Mouse (Mus musculus) adrenal gland, adult 2 months (tissue): ENCODE results near the gene Grik4. TPM values are rescaled to one million over a fixed set of nuclear protein-coding genes. Genes with fewer than 3 reads are reported as not detected.

Experiments used
- DNase-seq: peaks from one replicate; pipeline ENCODE4 v3.0.0; 2021
- polyA plus RNA-seq: library from polyadenylated mRNA; depleted of rRNA; stranded (reverse); fragments of >200 nt; gene quantifications from 2 replicates; pipeline ENCODE4 v1.2.3, GENCODE M21; 2012
- total RNA-seq, 2 experiments: library from RNA; stranded (reverse); gene quantifications; 2 replicates each; pipeline ENCODE4 v1.2.3; 2021

The Grik4 gene
- total and polyA plus RNA-seq, 3 experiments = 1.2 to 2.5 (median 1.6) TPM

DNA sequence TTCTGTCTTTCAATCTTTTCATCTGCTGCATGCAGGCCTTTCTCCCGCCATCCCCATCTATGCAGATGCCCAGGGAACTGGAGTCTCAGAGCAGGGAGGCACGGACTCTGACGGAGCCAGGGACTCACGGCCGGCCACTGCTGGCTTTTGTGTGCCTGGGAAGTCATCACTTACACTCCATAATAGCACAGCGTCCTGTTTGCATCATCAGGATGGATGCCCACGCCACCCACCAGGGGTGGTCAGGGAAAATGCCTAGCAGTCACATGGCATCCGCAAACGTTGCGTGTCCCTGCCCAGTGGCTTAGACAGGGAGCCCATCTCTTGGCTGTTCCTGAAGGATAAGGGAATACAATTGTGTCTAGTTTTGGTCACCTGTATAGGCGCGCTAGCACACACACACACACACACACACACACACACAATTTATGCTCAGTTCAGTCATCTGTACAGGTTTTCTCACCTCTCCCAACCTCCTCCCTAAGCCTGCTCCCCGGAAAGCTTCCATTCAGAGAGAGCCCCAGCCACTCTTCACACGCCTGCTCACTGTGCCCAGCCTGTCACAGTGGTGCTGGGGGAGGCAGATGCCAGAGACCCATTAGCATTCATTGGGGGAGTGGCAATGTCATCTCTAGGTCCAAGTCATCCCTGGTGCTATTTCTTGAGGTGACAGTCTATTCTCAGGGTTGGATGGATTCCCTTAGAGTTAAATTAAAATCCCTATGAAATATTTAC, 370.5 kb downstream of the Grik4 start:
- DNase-seq = no peak

DNA sequence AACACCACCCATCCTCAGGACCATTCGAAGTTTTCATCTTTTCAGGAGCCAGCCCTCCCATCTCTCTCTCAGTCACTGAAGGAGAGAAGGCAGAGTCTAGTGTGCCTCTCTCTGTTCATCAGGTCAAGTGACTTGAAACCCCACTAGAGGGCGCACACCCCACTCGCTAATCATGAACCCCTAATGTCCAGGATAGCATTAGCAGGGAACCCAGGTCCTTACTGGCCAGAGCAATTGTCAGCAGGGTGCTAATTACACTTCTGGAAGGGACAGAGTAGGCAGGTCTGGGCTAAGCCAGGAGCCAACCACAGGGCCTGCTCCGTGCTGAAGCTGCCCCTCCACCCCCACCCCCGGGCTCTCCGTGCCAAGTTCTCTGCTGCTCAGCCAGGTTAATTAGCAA, 371.1 kb downstream of the Grik4 start:
- peak; percentile 58 for DNase-seq

DNA sequence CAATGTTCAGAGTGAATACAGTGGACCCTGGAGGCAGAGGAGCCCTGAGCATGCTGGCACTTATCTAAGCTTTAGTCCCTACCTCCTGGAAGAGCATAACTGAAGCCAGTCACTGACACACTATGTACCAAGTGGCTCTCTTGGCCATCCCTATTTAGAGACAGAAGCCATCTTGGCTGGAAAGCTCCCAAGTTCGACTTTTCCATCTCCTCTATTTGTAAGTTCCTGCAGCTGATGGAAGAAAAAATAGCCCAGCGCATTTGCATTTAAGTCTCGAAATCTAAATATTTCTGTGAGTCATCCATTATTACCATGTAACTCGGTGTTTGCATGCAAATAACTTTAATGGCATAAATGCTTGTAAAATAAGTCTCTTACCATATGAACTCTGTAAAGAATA, 378.4 kb downstream of the Grik4 start:
- DNase-seq = no peak

DNA sequence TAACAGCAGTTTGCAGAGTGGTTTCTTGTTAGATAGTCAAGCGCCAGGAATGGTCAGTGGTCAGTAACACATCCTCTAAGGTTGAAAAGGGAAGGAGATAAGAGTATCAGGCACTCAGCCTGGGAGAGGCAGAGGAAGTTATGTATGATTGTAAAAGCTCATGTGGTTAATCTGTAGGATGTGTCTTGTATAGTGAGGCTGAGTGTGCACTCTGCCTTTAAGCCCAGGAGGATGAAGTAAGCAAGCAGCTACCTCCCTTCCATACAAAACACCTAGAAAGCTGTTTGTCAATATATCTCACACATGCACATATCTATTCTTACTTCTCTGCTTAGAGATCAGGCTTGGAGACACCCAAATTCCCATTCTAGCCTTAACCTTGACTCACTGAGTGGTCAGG, 389.1 kb downstream of the Grik4 start:
- no peak for DNase-seq

DNA sequence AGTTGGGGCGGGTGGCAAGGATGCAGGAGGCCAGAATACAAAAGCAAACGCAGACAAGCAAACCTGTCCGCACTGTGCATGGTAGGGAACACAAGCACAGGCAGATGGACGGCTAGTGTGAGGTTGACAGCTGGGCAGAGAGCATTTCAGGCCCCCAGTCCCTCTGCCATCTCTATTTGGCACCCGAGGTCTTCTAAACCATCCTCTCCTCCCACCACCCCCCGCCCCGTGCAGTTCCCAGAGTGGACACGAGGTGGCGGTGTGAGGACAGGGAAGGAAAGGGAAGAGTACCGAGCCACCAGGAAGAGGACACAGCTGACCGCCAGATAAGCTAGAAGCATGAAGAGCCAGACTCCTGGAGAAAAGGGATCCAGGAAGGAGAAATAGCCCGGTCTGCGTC, 394.2 kb downstream of the Grik4 start:
- peak; percentile 64 for DNase-seq

DNA sequence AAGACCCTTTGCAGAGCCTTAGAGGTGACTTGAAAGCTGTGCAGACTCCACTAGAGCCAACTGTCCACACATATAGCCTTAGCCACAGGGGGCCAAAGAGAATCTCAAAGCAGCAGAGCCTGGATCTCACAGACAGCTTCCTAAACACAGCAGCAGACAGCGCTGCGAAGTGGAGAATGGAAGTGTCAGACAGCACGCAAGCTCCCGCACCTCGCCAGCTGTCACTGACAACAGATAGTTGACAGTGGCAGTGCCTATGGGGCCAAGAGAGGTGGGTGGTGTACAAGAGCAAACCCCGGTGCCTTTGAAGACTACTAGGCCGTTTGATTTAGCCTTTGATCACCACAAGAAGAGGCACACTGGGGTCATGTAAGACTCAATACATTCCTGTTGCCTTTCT, 395.3 kb downstream of the Grik4 start:
- no peak for DNase-seq

DNA sequence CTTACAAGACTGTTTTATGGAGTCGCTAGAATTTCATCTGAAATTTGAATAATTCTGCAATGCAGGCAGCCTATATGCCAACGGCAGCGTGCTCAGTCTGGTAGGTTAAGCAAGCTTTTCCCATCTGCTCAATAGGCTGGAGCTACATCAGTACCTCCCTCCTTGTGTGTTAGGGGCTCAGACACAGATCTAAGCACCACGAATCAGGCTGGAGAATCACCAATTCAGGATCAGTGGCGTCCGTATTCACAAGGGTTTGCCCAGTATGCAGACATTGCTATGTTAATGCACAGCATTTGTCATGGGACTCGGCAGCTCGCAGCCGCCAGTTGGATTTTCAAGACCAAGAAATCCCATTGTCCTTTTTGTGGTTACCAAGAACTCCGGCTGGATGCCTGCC, 399.8 kb downstream of the Grik4 start:
- no peak for DNase-seq

DNA sequence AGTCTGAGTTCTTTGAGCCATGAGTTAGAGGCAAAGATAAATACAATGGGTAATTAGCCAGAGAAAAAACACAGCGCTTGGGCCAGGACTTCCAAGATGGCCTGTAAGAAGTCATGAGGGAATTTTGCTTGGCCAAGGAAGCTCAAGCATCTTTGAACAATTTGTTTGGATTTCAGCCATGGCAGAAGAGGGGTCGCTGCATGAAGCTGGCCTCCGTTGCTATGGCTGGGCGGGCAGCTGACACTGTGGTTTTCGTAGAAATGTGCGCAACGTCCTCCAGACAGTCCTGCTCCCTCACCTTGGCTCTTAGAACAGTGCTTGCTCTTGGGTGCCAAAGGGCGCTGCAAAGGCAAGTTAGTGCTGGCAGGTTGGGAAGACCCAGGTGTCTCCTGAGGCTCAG, 410.8 kb downstream of the Grik4 start:
- no peak for DNase-seq

DNA sequence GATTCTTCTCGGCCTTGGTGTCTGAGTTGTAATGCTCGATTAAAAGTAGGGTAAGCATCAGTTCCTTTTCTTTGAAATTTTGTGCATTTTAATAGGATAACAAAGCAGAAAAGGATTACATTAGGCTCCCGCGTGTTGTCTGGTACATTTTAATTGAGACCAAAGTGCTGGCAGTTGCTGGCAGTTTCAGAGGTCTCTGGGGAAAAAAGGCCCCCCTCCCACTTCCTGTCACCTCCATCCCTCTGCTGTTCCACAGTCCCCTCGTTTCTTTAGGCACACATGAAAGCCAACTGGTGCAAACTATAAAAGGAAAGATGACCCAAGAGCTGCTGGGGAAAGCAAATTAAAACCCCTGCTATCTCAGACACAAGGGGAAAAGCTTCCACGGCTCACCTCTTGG, 411.3 kb downstream of the Grik4 start:
- DNase-seq = no peak

DNA sequence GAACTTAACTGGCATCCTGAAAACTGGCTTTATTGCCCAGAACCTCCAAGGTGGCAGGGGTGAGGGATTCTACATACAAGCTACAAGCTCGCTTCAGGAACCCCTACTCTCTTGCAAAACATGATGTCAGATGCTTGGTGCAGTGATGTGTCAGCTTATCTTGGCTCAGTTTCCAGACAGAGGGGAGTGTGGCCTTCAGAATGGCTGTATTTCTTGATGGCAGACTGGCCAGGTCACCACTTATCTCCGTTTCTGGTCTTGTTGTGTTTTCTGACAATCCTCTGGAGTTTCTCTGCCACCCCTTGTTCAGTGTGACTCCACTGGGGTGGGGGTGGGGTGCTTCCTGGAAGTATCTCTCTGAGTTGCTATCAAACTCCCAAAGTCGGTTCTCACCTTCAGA, 412.3 kb downstream of the Grik4 start:
- peak; percentile 55 for DNase-seq

DNA sequence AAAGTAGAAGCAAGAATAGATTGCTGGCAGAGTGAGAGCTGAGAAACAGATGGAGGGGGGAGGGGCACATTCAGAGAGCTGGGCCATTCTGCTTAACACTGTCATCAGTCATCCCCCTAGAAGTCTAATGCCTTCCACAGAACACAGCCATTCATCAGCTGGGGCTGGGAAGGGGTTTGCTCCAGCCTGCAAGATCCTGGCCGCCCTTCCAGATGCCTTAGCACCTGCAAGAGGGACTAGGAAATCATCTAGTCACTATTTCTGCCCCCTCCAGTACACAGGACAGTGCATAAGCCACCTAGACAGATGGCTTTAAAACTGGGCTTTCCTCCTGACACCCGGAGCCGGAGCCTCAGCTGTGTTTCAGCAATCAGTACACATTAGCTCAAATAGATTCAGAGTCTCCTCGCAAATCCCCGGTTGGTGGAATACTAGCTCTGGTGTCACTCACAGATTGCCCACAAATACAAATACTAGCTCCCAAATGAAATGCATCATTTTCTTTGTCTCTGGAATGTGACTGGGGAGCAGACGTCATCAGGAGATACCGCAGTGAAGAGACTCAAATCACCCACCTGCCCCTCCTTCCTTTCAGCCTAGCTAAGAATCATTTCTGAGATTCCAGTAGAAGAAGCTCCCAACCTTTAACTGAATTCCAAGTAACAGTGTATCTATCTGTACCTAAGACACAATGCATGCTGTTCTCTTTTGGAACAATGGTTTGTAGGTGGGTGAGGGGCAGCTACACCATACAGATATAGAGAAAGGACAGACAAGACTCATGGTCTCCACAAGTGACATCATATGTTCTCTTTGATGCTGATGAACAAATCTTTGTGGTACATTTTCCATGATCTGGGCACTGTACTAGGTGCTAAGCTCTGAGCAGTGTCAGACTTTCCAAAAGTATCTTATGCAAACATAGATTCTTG, 413.8 kb downstream of the Grik4 start:
- DNase-seq = no peak

DNA sequence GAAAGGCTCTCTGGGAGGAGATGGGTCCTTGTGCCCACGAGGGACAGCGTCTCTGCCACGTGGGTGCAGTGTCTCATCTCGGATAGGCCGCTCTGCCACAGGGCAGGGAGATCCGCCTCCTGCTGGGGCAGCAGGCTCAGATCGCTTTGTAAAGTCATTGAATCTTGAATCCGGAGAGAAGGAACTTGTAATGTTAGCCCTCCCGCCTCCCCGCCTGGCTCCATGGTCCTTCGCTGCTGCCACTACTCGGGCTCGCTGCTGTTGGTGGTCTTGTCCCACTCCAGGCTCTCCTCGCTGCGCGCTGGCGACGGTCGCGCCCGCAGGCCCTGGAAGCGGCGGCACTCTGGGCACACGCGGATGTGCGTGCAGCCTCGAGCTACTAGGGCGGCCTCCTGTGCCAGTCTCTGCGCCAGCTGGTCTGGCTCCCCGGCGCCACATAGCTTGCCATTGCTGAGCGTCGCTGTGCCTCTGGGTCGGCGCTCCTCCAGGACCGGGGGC, 423.7 kb downstream of the Grik4 start:
- DNase-seq = peak; percentile 73

DNA sequence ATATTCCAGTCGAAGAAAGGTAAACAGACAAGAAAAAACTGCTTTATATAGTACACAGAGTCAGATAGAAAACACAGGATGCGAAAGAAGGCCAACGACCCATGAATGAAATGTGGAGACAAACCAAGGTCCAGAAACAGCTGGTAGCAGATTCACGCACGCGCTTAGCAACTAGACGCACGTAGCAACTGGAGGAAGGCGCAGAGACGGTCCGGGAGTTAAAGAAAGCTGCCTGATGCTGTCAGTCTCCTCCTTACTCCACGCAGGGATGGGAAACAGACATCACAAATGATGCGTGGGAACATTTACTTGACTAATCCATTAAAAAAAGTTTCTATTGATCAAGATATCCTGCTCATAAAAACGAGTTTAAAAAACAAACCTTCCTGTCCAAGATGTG, 426.1 kb downstream of the Grik4 start:
- no peak for DNase-seq

DNA sequence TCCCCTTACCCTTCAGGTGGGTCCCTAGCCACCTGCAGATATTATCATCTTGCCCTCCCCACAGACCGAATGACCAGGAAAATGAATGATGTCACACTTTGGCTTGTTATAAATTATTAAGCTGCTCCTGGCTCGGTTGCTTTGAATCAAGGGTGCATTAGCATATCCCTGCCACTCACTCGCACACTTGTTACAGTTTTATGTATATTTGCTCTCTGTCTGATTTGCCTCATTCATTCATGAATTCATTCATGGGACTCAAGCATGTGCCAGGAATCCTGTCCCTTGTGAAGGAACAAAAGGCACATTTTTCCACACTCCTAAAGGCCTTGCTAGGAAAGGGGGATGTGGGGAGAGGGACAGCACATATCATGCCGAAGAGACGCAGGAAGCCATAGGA, 431.1 kb downstream of the Grik4 start:
- no peak for DNase-seq

DNA sequence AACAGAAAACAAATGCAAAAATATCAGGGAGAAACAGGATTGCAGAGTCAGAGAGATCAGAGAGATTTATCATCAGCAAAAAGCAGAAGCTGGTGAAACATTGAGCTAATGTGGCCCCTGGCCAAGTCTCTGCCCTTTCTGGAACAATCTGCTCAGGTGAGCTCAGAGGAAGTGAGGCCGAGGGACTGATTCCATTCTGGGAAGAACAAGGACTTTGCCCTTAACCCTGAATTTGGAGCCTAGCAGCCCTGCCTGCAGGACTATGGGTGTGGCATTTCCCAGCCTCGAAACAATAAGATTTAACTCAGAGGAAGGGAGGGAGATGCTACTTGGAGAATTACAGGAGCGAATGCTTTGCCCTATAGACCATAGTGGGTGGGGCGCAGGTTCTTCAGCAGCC, 432.0 kb downstream of the Grik4 start:
- DNase-seq = peak; percentile 6

DNA sequence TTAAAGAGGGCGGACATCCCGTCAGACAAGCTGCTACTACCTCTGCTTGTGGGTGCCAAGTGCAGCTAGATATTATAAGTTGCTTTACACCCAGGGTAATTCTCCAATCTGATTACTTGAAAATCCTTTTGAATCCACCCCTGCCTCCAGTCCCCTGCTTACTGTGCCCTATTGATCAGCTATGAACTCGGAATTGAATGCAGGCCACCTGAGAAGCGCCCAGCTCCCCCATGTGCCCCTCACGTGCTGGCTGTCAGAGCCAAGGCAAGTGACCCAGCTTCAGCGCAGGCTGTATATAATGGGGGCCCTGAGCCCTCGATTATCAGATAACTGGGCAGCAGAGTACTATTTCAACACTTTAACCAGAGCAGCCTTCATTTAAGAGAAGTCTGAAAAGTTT, 436.1 kb downstream of the Grik4 start:
- DNase-seq = no peak

DNA sequence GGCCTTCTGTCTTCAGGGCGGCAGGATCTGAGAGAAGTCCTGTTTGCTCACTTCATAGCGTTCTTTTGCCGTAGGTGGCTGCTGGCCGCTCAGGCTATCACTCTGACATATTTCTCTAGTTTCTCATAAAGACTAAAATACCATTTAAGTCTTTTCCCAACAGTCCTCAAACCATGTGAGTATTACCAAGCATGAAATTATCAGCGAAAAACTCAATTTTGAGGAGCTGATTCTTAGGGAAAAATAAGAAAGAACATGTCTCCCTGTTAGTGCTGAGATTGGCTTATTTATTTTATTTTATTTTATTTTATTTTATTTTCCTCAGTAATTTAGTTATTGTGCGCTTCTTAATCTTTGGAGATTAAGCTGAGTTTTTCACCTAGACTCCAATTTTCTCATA, 436.6 kb downstream of the Grik4 start, which contains the start of gene Tbcel:
Gene Tbcel (minus strand): TSS at position 101 of the 400 bp plus-strand sequence.
- no peak for DNase-seq

DNA sequence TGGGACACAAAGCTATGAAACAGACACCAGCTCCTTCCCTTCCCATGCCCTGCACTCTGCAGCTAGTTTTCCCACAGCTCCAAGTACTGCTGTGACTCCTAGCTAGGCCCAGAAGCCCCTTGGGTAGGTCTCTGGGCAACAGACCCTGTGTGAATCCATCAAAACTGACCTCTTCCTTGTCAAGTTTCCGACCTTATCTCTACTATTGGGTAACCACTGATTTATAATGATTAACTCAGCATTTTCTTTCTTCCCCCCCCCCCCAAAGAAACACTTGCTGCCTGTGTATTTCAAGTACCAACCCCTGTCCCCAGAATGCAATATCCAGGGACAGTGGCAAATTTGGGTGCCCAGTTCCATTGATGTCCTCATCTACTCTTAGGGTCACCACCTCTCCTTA, 437.3 kb downstream of the Grik4 start:
- no peak for DNase-seq

DNA sequence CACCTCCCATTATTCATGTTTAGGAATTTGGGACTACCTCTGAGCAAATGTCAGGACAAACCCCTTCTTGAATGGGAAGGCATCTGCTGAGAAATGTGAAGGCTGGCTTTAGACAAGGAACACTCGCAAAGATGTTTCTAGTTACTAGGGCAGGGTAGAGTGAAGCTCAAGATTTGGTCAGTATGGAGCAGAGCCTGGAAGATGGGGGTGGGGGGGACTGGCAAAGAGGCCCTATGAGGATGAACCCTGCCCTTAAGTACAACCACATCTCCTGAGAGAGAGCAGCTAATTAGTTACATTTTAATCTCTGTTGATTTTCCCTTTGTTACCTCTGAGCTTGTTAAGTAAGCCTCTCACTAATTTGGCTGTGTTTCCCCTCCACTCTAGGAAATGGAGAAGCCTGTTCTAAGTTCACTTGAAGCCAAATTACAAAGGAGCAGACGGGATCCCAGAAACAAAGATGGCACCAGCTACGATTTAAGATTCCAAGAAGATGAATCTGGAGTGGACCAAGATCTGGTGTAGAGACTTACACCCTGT, 439.3 kb downstream of the Grik4 start:
- no peak for DNase-seq

DNA sequence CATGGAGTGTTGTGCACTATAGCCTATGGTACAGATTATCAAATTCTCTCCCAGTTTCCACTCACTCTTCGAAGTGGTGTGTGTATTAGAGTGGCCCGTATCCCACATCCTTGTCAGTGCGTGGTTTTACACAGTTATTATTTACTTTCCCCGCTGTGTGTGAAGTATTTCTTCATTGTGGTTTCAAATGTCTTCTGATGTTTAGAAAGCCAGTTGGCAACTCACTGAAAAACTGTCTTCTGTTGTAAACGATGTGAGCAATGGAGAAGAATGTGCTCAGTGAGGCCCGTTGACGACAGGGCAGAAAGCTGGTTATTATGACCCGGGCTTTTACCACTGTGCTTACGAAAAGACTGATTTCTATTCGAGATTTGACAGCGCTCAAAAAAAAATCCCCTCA, 439.7 kb downstream of the Grik4 start:
- no peak for DNase-seq

DNA sequence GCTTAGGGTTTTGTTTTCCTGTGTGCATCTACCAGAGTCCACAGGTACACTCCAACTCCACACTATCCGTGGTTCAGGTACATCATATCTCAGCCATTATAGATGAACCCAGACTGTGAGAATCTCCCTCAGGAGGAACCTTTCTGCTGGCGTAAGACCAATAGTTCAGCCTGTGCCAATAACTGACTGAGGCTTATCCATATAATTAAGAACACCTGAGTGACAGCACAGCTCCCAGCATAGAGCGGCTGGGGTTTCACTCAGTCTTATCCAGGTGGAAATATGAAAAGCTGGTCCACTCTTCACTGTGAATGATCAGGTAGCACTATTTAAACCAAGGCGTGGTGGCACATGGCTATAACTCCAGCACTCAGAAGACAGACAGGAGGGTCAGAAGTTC, 440.6 kb downstream of the Grik4 start:
- DNase-seq = no peak

DNA sequence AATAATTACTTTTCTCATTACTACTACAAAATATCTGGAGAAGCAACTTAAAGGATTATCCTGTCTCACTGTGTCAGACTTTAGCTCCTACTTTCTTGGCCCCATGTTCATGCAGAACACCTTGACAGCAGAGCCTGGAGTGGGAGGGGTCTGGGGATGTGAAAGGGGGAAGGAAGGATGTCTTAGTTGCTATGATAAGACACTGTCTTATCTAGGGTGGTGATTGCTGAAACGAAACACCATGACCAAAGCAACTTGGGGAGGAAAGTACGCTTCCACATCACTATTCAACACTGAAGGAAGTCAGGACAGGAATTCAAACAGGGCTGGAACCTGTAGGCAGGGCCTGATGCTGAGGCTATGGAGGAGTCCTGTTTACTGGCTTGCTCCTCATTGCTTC, 448.0 kb downstream of the Grik4 start:
- no peak for DNase-seq

DNA sequence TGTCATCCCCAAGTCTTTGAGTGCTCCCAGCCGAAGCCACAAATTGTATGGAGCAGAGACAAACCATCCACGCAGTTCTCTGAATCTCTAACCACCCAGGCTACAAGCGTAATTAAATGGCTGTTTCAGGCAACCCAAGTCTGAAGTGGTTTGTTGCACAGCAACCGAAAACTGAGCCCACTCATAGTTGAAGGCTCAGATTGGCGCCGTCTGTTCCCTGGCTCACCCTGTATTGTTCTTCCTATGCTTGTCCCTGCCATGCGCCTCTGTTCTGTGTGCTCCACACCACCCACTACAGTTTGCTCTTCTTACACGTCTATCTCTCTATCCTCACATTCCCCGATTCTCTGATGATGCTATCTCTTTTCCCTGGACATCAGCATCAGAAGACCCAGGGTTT, 452.5 kb downstream of the Grik4 start:
- no peak for DNase-seq
